Mouse (Mus musculus): ENCODE measurements around the gene Psma4.

GRCm38 (mm10) chr9:54961059-54961458 is 10.5 kb downstream of the Psma4 start:
- TF ChIP-seq EP300 (IDR thresholded peaks at IDR 0.05) (no peak), CTCF (IDR thresholded peaks at IDR 0.05) (no peak)
